Mouse (Mus musculus) heart, adult 2 months (tissue): Measurements from ENCODE around the gene Tceanc. TPM values are rescaled to one million over a fixed set of nuclear protein-coding genes. Genes with fewer than 3 reads are reported as not detected.

Experiments
- DNase-seq, 2 experiments: peaks; one replicate each; pipeline ENCODE4 v3.0.0; 2021
- H3K27ac ChIP-seq: fragments of 200-600 bp; 2 replicates; pipeline ENCODE4 v1.8.1; 2022
- H3K27me3 ChIP-seq: fragments of 200-500 bp; 2 replicates; pipeline ENCODE4 v1.6.1; 2012; ENCODE audit warnings: mild to moderate bottlenecking, low read length, inconsistent platforms, mixed read lengths; ENCODE audit not compliant: control insufficient read depth, insufficient read depth
- H3K36me3 ChIP-seq: fragments of 200-500 bp; 2 replicates; pipeline ENCODE4 v1.6.1; 2012; ENCODE audit warnings: low read length, inconsistent platforms; ENCODE audit not compliant: control insufficient read depth, insufficient read depth
- H3K4me1 ChIP-seq: fragments of 200-500 bp; 2 replicates; pipeline ENCODE4 v1.6.1; 2011; ENCODE audit warnings: low read length; ENCODE audit not compliant: control insufficient read depth, insufficient read depth
- H3K4me3 ChIP-seq: fragments of 200-600 bp; 2 replicates; pipeline ENCODE4 v1.8.1; 2022
- H3K79me2 ChIP-seq: fragments of 200-500 bp; replicated peaks from 2 replicates; pipeline ENCODE4 v1.6.1; 2012; ENCODE audit warnings: mild to moderate bottlenecking, inconsistent platforms, low read length, moderate library complexity, mixed read lengths; ENCODE audit not compliant: control insufficient read depth, insufficient read depth
- H3K9ac ChIP-seq: fragments of 200-500 bp; 2 replicates; pipeline ENCODE4 v1.6.1; 2012; ENCODE audit warnings: low read depth, mild to moderate bottlenecking, control low read depth, inconsistent platforms, low read length, mixed read lengths
- CTCF ChIP-seq: fragments of 200-600 bp; IDR thresholded peaks from 2 replicates; pipeline ENCODE4 v1.8.1; 2022; ENCODE audit warnings: antibody characterized with exemption, mild to moderate bottlenecking, moderate library complexity
- EP300 ChIP-seq: fragments of 200-500 bp; IDR thresholded peaks from 2 replicates; pipeline ENCODE4 v1.6.1; 2011; ENCODE audit warnings: low read depth, low read length, control low read depth; ENCODE audit not compliant: insufficient read depth
- POLR2A ChIP-seq: fragments of 200-500 bp; IDR thresholded peaks from 2 replicates; pipeline ENCODE4 v1.6.1; 2011; ENCODE audit warnings: mild to moderate bottlenecking, low read depth, low read length, control low read depth; ENCODE audit not compliant: insufficient read depth
- WGBS: fragments of 180-500 bp; shearing (Covaris S2); methylation state at CpG from one replicate; pipeline ENCODE4 v1.1.7; 2018; 5-methylcytosine and 5-hydroxymethylcytosine counted together
- intact Hi-C: fragments of 180-260 bp; cut with DNase I; formaldehyde crosslinking; loops from one replicate; pipeline ENCODE4 v1.15.1; 2025
- polyA plus RNA-seq: library from polyadenylated mRNA; depleted of rRNA; stranded (reverse); fragments of >200 nt; gene quantifications from 2 replicates; pipeline ENCODE4 v1.2.3, GENCODE M21; 2012
- total RNA-seq, 2 experiments: library from RNA; stranded (reverse); gene quantifications; 2 replicates each; pipeline ENCODE4 v1.2.3; 2021

The Tceanc gene
- total and polyA plus RNA-seq, 3 experiments = 0.70 to 2.2 (median 1.8) TPM

- Histone ChIP-seq H3K79me2 (no peaks in the 10 kb centered on the region), H3K36me3 (no peaks in the 10 kb centered on the region), H3K9ac (peak overlapping the region; percentile 84), H3K27me3 (no peaks in the 10 kb centered on the region), H3K27ac (peak overlapping the region; percentile 95), H3K4me1 (peaks cover 2% of the 10 kb centered on the region; the same call in 1 of the 2 replicates), H3K4me3 (peak overlapping the region; percentile 61)
- WGBS = 15% methylated on average over 63 of the region's 65 CpGs
- peak; percentile 92 to 96 for DNase-seq
- intact Hi-C loops = loop anchor here (1.0 kb wide), 1 partner anchor 31 kb away; the partner anchor contains the start of gene Rab9
- TF ChIP-seq CTCF (peak; percentile 56), POLR2A (peak; percentile 75), EP300 (no peak)
Observed at GRCm38 (mm10) chrX:166509761-166510738, 8.3 kb downstream of the Tceanc start.

GRCm38 (mm10) chrX:166504421-166504820 lies 13.9 kb downstream of the Tceanc start:
- no peaks in the 10 kb centered on the region for H3K27me3 ChIP-seq
- 36% methylated on average over 2 of the region's 2 CpGs for WGBS
- DNase-seq = peak in 1 of 2 experiments; percentile 7
- H3K4me1 ChIP-seq = peaks cover under 1% of the 10 kb centered on the region; the same call in 1 of the 2 replicates
- H3K36me3 ChIP-seq = no peaks in the 10 kb centered on the region
- no peak overlapping the region for H3K9ac ChIP-seq
- H3K27ac ChIP-seq = peak overlapping the region; percentile 12; the same call in 1 of the 2 replicates
- no peak overlapping the region for H3K4me3 ChIP-seq
- H3K79me2 ChIP-seq = no peaks in the 10 kb centered on the region
- intact Hi-C loops = no loop called here
- TF ChIP-seq EP300 (no peak), POLR2A (no peak), CTCF (no peak)

- DNase-seq = no peak
- intact Hi-C loops = no loop called here
- no peak for TF ChIP-seq POLR2A
- no peak for TF ChIP-seq CTCF
- TF ChIP-seq EP300 = no peak
- no peaks in the 10 kb centered on the region for H3K4me1 ChIP-seq
- WGBS = 77% methylated on average over 1 of the region's 1 CpGs
- no peak overlapping the region for H3K9ac ChIP-seq
- H3K27me3 ChIP-seq = no peaks in the 10 kb centered on the region
- H3K4me3 ChIP-seq = no peak overlapping the region
- H3K27ac ChIP-seq = no peak overlapping the region
- H3K36me3 ChIP-seq = no peaks in the 10 kb centered on the region
- H3K79me2 ChIP-seq = no peaks in the 10 kb centered on the region
Observed at GRCm38 (mm10) chrX:166499496-166500190, 18.7 kb downstream of the Tceanc start.

- no peak overlapping the region for H3K9ac ChIP-seq
- 38% methylated on average over 4 of the region's 4 CpGs for WGBS
- no peak for DNase-seq
- intact Hi-C loops = no loop called here
- no peaks in the 10 kb centered on the region for H3K79me2 ChIP-seq
- H3K27ac ChIP-seq = no peak overlapping the region
- H3K4me3 ChIP-seq = no peak overlapping the region
- no peaks in the 10 kb centered on the region for H3K4me1 ChIP-seq
- no peaks in the 10 kb centered on the region for H3K27me3 ChIP-seq
- H3K36me3 ChIP-seq = no peaks in the 10 kb centered on the region
- TF ChIP-seq EP300 = no peak
- TF ChIP-seq POLR2A = no peak
- TF ChIP-seq CTCF = no peak
Observed at GRCm38 (mm10) chrX:166497771-166498170, 20.6 kb downstream of the Tceanc start.

GRCm38 (mm10) chrX:166495052-166495451 lies 23.3 kb downstream of the Tceanc start:
- no peak for TF ChIP-seq POLR2A
- no peak for TF ChIP-seq EP300
- no peak for TF ChIP-seq CTCF
- 87% methylated on average over 2 of the region's 2 CpGs for WGBS

More at GRCm38 (mm10) chrX:166495052-166495451, 23.3 kb downstream of the Tceanc start:
- H3K9ac ChIP-seq = no peak overlapping the region
- no peak overlapping the region for H3K27ac ChIP-seq
- H3K4me3 ChIP-seq = no peak overlapping the region
- intact Hi-C loops = no loop called here
- H3K79me2 ChIP-seq = no peaks in the 10 kb centered on the region
- no peak for DNase-seq
- no peaks in the 10 kb centered on the region for H3K4me1 ChIP-seq
- H3K36me3 ChIP-seq = no peaks in the 10 kb centered on the region
- no peaks in the 10 kb centered on the region for H3K27me3 ChIP-seq
